Mouse (Mus musculus) stomach, embryonic 16.5 days (tissue): ENCODE measurements around the gene Hlcs. TPM values are rescaled to one million over a fixed set of nuclear protein-coding genes. Genes with fewer than 3 reads are reported as not detected.
A peak's percentile ranks its signal among the peaks of the same experiment; 100 is the strongest.

Source experiments
- ATAC-seq: fragments of 200-750 bp; cut with Nextera tagmentation; 2 replicates; pipeline ENCODE4 v1.8.0; 2017; ENCODE audit warnings: moderate number of reproducible peaks, moderate TSS enrichment; ENCODE audit not compliant: insufficient read depth, low FRiP score
- H3K27ac ChIP-seq: fragments of 300-500 bp; sonication (generic); 2 replicates; pipeline ENCODE4 v1.5.1; 2014; ENCODE audit warnings: low read length
- H3K27me3 ChIP-seq: fragments of 300-500 bp; sonication (generic); 2 replicates; pipeline ENCODE4 v1.6.1; 2014; ENCODE audit warnings: low read length, control low read depth, mixed read lengths; ENCODE audit not compliant: control insufficient read depth, insufficient read depth
- H3K36me3 ChIP-seq: fragments of 300-500 bp; sonication (generic); 2 replicates; pipeline ENCODE4 v1.6.1; 2014; ENCODE audit warnings: low read length; ENCODE audit not compliant: control insufficient read depth, insufficient read depth
- H3K4me1 ChIP-seq: fragments of 300-500 bp; sonication (generic); 2 replicates; pipeline ENCODE4 v1.6.1; 2014; ENCODE audit warnings: low read length, control low read depth, mixed read lengths; ENCODE audit not compliant: control insufficient read depth, insufficient read depth
- H3K4me2 ChIP-seq: fragments of 300-500 bp; sonication (generic); 2 replicates; pipeline ENCODE4 v1.6.1; 2014; ENCODE audit warnings: low read depth, low read length, mixed read lengths
- H3K4me3 ChIP-seq: fragments of 300-500 bp; sonication (generic); replicated peaks from 2 replicates; pipeline ENCODE4 v1.5.1; 2014; ENCODE audit warnings: mild to moderate bottlenecking, low read length
- H3K9ac ChIP-seq: fragments of 300-500 bp; sonication (generic); 2 replicates; pipeline ENCODE4 v1.6.1; 2014; ENCODE audit warnings: low read length
- H3K9me3 ChIP-seq: fragments of 300-500 bp; sonication (generic); replicated peaks from 2 replicates; pipeline ENCODE4 v1.6.1; 2016; ENCODE audit warnings: low read length, control low read depth; ENCODE audit not compliant: control insufficient read depth
- WGBS: fragments of 180-500 bp; shearing (Covaris S2); extraction: QIAGEN DNeasy Blood & Tissue Kit; methylation state at CpG from one replicate; pipeline ENCODE4 v1.1.7; 2014; 5-methylcytosine and 5-hydroxymethylcytosine counted together
- polyA plus RNA-seq: library from polyadenylated mRNA; unstranded; fragments of >200 nt; fragmentation: Nextera tagmentation; extraction: Ambion mirVana; gene quantifications from 2 replicates; pipeline ENCODE4 v1.2.1, GENCODE M21; 2015

The Hlcs gene
- polyA plus RNA-seq, 1 experiment from 2014 or later = 10.2 TPM

- 7% methylated on average over 24 of the region's 24 CpGs for WGBS
- peaks cover 91% of the 10 kb centered on the region for H3K27me3 ChIP-seq
- no peak overlapping the region for H3K9ac ChIP-seq
- H3K27ac ChIP-seq = no peak overlapping the region
- no peaks in the 10 kb centered on the region for H3K36me3 ChIP-seq
- H3K4me1 ChIP-seq = no peaks in the 10 kb centered on the region
- no peak for ATAC-seq
- no peak overlapping the region for H3K4me3 ChIP-seq
- no peak overlapping the region for H3K4me2 ChIP-seq
- no peaks in the 10 kb centered on the region for H3K9me3 ChIP-seq
These were observed 220.1 kb downstream of the Hlcs start for GRCm38 (mm10) chr16:94093151-94093863.

DNA sequence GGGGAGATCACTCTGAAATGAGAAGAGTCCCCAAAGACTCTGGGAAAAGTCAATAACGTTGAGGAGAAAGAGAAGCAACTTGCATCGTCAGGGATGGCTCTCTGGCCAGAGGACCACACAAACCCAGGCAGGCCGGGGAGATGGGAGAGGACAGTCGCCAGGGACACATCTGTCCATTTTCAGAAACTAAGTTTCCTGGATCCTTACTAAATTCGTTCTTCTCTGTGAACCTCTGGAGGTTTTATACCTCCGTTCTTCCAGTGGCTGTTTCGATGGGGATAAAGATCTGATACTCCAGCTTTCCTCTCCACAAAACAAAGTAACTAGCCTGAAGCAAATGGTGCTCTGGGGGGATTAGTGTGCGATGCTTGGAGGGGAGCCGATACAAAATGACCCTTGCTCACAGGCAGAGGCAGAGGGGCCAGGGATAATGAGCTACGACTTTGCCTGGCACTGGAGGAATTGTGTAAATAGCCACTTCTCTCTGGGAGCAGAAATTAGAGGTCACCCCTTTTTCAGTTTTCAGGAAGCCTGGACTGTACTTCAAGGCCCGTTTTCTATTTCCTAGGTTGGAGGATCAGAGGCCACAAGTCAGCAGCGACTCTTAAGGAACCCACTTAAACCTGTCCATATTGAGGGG lies 220.7 kb downstream of the Hlcs start:
- Histone ChIP-seq H3K27ac (no peak overlapping the region), H3K9ac (no peak overlapping the region), H3K9me3 (no peaks in the 10 kb centered on the region), H3K36me3 (no peaks in the 10 kb centered on the region), H3K4me1 (no peaks in the 10 kb centered on the region), H3K27me3 (peaks cover 91% of the 10 kb centered on the region), H3K4me3 (no peak overlapping the region), H3K4me2 (no peak overlapping the region)
- WGBS = 9% methylated on average over 12 of the region's 12 CpGs
- ATAC-seq = no peak

DNA sequence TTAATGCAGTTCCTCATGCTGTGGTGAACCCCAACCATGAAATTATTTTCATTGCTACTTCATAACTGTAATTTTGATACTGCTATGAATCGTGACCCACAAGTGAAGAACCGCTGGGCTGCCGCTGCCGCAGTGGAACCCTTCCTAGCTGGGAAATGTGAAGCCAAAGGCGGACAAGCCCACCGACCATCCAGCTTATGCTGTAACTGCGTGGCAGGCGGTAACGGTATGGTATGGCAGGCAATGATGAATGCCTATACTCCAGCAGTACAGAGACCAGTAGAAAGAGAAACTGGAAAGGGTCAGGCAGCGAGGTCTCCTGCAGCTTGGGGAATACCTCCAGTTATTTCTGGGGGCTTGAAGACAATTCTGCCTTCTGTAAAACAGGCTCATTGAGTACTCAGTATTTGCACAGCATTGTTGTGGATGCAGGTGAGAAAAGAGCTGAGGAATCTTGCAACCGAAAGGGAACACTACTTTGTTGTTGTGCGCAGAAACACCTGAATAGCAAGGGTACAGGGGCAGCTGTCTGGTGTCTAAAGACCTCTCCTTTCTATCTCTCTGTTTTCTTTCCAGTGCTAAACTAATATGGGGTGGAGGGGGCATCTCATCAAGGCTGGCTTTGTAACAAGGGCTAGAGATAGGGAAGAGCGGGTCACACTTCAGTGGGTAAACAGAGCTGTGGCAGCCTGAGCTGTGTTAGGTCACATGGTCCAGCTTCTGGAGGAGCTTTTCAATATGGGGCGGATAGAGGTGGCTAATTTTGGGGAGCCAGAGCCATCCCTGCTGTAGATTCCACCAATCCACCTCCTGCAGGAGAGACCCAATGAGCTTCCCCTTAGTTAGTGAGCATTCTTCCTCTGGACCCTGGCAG lies 224.3 kb downstream of the Hlcs start:
- ATAC-seq = no peak
- no peak overlapping the region for H3K4me3 ChIP-seq
- WGBS = 14% methylated on average over 14 of the region's 14 CpGs
- H3K27ac ChIP-seq = no peak overlapping the region
- peaks cover 94% of the 10 kb centered on the region for H3K27me3 ChIP-seq
- H3K4me2 ChIP-seq = no peak overlapping the region
- H3K9ac ChIP-seq = no peak overlapping the region
- H3K36me3 ChIP-seq = no peaks in the 10 kb centered on the region
- H3K4me1 ChIP-seq = peaks cover 13% of the 10 kb centered on the region
- no peaks in the 10 kb centered on the region for H3K9me3 ChIP-seq

GRCm38 (mm10) chr16:94088226-94088748 lies 225.1 kb downstream of the Hlcs start:
- Histone ChIP-seq H3K4me2 (no peak overlapping the region), H3K9me3 (no peaks in the 10 kb centered on the region), H3K27me3 (peaks cover 92% of the 10 kb centered on the region), H3K4me3 (no peak overlapping the region), H3K4me1 (peaks cover 13% of the 10 kb centered on the region), H3K27ac (no peak overlapping the region), H3K36me3 (no peaks in the 10 kb centered on the region), H3K9ac (no peak overlapping the region)
- ATAC-seq = no peak
- 13% methylated on average over 11 of the region's 11 CpGs for WGBS

DNA sequence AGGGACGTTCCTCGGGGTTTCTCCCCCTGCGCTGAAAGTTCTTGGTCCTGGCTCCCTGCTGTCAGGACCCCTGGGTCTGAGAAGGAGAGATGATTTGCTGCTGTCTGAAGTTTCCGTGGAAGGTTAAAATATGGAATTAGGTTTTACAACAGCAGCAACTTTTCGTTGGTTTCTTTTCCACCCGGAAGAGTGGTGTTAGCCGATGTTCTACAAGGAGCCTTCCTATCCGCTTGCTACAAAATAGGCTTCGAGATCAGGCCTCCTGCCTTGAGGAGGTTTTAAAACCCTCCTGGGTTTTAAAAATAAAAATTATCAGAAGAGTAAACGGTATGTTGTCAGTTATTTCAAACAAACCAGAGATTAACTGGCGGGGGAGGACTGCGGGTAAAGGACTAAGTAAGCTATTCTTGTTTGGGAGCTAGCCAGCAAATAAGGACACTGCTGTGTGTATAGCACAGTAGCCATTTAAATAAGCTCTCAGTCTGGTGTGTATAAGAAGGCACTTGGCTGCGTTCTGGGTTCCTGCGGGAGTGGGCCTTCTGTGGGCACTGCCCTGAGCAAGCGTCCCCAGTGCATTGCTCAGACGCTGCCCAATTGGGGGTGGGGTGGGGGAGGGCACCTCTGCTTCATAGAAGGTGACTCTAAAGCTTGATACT lies 225.7 kb downstream of the Hlcs start:
- Histone ChIP-seq H3K4me2 (no peak overlapping the region), H3K4me1 (peaks cover 13% of the 10 kb centered on the region), H3K9ac (no peak overlapping the region), H3K27ac (no peak overlapping the region), H3K36me3 (no peaks in the 10 kb centered on the region), H3K4me3 (peak overlapping the region; percentile 15; the same call in 1 of the 2 replicates), H3K9me3 (no peaks in the 10 kb centered on the region), H3K27me3 (peaks cover 92% of the 10 kb centered on the region)
- WGBS = 14% methylated on average over 16 of the region's 16 CpGs
- no peak for ATAC-seq

- Histone ChIP-seq H3K4me3 (peak overlapping the region; percentile 15), H3K9ac (no peak overlapping the region), H3K4me1 (peaks cover 13% of the 10 kb centered on the region), H3K36me3 (no peaks in the 10 kb centered on the region), H3K27ac (no peak overlapping the region), H3K4me2 (peak overlapping the region; percentile 24; the same call in 1 of the 2 replicates), H3K27me3 (peaks cover 93% of the 10 kb centered on the region), H3K9me3 (no peaks in the 10 kb centered on the region)
- no peak for ATAC-seq
- WGBS = 7% methylated on average over 50 of the region's 50 CpGs
These were observed 226.4 kb downstream of the Hlcs start for GRCm38 (mm10) chr16:94086701-94087569.

DNA sequence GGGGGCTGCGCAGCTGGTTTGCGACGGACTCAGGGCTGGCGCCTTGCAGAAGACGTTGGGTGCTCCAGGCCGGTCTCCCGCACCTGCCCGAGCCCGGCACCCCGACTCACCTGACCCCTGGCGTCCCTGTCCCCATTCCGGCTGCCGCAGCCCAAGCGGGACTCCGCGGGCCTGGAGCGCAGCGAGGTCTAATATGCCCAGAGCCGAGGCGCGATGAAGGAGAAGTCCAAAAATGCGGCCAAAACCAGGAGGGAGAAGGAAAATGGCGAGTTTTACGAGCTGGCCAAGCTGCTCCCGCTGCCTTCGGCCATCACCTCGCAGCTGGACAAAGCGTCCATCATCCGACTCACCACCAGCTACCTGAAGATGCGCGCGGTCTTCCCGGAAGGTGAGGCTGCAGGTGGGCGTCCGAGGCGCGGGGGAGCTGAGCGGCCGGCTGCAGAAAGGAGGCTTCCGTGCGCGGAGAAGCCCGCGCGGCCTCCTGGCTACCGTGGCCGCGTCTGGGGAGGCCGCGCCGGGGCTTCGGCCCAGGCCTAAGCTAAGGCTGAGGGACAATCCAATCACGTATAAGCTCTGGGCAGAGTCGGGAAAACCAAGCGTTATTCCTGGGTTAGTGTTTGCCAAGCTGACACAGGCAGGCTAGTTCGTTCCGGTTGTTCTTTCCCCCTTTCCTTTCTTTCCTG lies 227.6 kb downstream of the Hlcs start:
- Histone ChIP-seq H3K4me3 (peak overlapping the region; percentile 46), H3K36me3 (no peaks in the 10 kb centered on the region), H3K27ac (no peak overlapping the region), H3K9me3 (no peaks in the 10 kb centered on the region), H3K27me3 (peaks cover 93% of the 10 kb centered on the region), H3K4me2 (peak overlapping the region; percentile 77), H3K9ac (peak overlapping the region; percentile 36), H3K4me1 (peaks cover 13% of the 10 kb centered on the region)
- WGBS = under 1% methylated on average over 57 of the region's 57 CpGs
- no peak for ATAC-seq
